Mouse (Mus musculus): ENCODE results near the gene Cacna1d. TPM values are rescaled to one million over a fixed set of nuclear protein-coding genes. Genes with fewer than 3 reads are reported as not detected.

Cacna1d gene
- polyA plus RNA-seq, 1 experiment from 2014 or later: 4.5 TPM

GRCm38 (mm10) chr14:30275572-30275971 lies 215.7 kb downstream of the Cacna1d start:
- Histone ChIP-seq H3K4me2 (replicated peaks) (no peak overlapping the region), H3K4me1 (no peaks in the 10 kb centered on the region), H3K9ac (no peak overlapping the region), H3K36me3 (no peaks in the 10 kb centered on the region), H3K9me3 (replicated peaks) (no peaks in the 10 kb centered on the region), H3K4me3 (no peak overlapping the region), H3K27ac (no peak overlapping the region), H3K27me3 (no peaks in the 10 kb centered on the region)
- WGBS: 89% methylated on average over 9 of the region's 9 CpGs
- no peak for ATAC-seq (ENCODE audit: low FRiP score)

DNA sequence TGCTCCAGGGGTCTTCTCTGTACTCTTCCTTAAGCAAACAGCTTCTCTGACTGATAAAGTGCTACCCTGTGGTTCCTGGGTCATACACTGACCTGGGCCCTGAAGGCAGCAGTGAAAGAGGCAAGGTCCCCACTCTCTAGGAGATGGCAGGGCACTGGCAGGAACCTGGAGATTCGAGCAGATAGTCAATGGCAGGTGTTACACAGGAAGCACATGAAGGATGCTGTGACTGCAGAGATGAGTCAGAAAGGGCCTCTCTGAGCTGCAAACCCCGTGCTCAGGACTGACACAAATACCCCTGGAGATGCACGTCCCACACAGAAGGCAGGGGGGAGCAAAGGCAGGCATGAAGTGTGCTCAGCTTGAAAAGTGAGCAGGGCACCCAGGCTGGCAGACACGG lies 218.3 kb downstream of the Cacna1d start:
- 79% methylated on average over 4 of the region's 4 CpGs for whole genome bisulfite sequencing

GRCm38 (mm10) chr14:30272523-30272922 lies 218.7 kb downstream of the Cacna1d start:
- no peaks in the 10 kb centered on the region for H3K27me3 ChIP-seq
- H3K4me1 ChIP-seq: no peaks in the 10 kb centered on the region
- no peak for ATAC-seq (ENCODE audit: low FRiP score)
- no peak overlapping the region for H3K9ac ChIP-seq
- H3K9me3 ChIP-seq (replicated peaks): no peaks in the 10 kb centered on the region
- no peaks in the 10 kb centered on the region for H3K36me3 ChIP-seq
- no peak overlapping the region for H3K27ac ChIP-seq
- H3K4me2 ChIP-seq (replicated peaks): no peak overlapping the region
- 79% methylated on average over 5 of the region's 5 CpGs for WGBS
- H3K4me3 ChIP-seq: no peak overlapping the region

More for the DNA sequence above, 218.3 kb downstream of the Cacna1d start:
- H3K27ac ChIP-seq: no peak overlapping the region
- no peak for ATAC-seq (ENCODE audit: low FRiP score)
- H3K27me3 ChIP-seq: no peaks in the 10 kb centered on the region
- no peak overlapping the region for H3K9ac ChIP-seq
- H3K36me3 ChIP-seq: no peaks in the 10 kb centered on the region
- no peak overlapping the region for H3K4me3 ChIP-seq
- H3K4me1 ChIP-seq: no peaks in the 10 kb centered on the region
- no peaks in the 10 kb centered on the region for H3K9me3 ChIP-seq (replicated peaks)
- H3K4me2 ChIP-seq (replicated peaks): no peak overlapping the region

- Histone ChIP-seq H3K9me3 (replicated peaks) (no peaks in the 10 kb centered on the region), H3K4me1 (no peaks in the 10 kb centered on the region), H3K36me3 (no peaks in the 10 kb centered on the region), H3K27ac (no peak overlapping the region), H3K4me2 (replicated peaks) (no peak overlapping the region), H3K4me3 (no peak overlapping the region), H3K9ac (no peak overlapping the region), H3K27me3 (no peaks in the 10 kb centered on the region)
- 82% methylated on average over 8 of the region's 8 CpGs for WGBS
- ATAC-seq (ENCODE audit: low FRiP score): no peak
Observed at GRCm38 (mm10) chr14:30271856-30272255, 219.4 kb downstream of the Cacna1d start.

GRCm38 (mm10) chr14:30270350-30270749 lies 220.9 kb downstream of the Cacna1d start:
- H3K9ac ChIP-seq: no peak overlapping the region
- ATAC-seq (ENCODE audit: low FRiP score): no peak
- H3K4me1 ChIP-seq: no peaks in the 10 kb centered on the region
- H3K4me3 ChIP-seq: no peak overlapping the region
- no peaks in the 10 kb centered on the region for H3K9me3 ChIP-seq (replicated peaks)
- no peaks in the 10 kb centered on the region for H3K36me3 ChIP-seq
- H3K27ac ChIP-seq: no peak overlapping the region
- no peak overlapping the region for H3K4me2 ChIP-seq (replicated peaks)
- H3K27me3 ChIP-seq: no peaks in the 10 kb centered on the region
- WGBS: 78% methylated on average over 5 of the region's 5 CpGs

GRCm38 (mm10) chr14:30265728-30266127 lies 225.5 kb downstream of the Cacna1d start:
- H3K36me3 ChIP-seq: no peaks in the 10 kb centered on the region
- H3K4me3 ChIP-seq: no peak overlapping the region
- H3K27me3 ChIP-seq: no peaks in the 10 kb centered on the region
- H3K4me2 ChIP-seq (replicated peaks): no peak overlapping the region
- WGBS: 70% methylated on average over 9 of the region's 9 CpGs
- H3K9ac ChIP-seq: no peak overlapping the region
- ATAC-seq (ENCODE audit: low FRiP score): no peak
- no peak overlapping the region for H3K27ac ChIP-seq
- no peaks in the 10 kb centered on the region for H3K9me3 ChIP-seq (replicated peaks)
- H3K4me1 ChIP-seq: no peaks in the 10 kb centered on the region

DNA sequence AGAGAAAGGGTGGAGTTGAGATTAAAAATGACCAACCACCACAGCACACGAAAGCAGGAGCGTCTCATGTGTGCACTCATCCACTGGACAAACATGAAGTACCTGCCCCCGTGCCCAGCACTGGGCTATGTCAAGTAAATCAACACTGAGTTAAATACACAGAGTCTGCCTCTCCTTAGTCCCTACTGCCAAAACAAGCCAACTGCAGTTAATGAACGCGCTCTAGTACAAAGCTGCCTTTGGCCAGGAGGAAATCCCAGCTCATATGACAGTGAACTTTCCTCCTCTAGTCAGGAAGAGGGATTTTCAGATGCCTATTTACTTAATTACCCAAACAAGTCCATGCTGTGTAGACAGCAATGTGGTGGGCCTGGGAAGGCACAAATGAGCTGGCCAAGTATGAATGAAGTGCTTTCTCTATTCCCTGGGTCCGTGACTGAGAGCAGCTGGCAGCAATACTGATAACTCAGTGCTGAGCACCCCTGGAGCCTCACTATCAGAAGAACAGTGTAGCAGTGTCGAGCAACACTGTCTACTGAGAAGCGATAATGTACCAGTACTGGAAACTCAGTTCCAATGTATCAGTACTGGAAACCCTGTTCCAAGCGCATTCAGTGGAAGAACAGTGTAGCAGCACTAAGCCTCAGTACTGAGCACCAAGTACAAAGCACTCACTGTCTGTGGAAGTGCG lies 229.5 kb downstream of the Cacna1d start:
- Histone ChIP-seq H3K9me3 (replicated peaks) (no peaks in the 10 kb centered on the region), H3K4me2 (replicated peaks) (no peak overlapping the region), H3K27me3 (no peaks in the 10 kb centered on the region), H3K27ac (no peak overlapping the region), H3K36me3 (no peaks in the 10 kb centered on the region), H3K9ac (no peak overlapping the region), H3K4me1 (peaks cover 3% of the 10 kb centered on the region; the same call in 1 of the 2 replicates), H3K4me3 (no peak overlapping the region)
- ATAC-seq (ENCODE audit: low FRiP score): no peak
- WGBS: 84% methylated on average over 10 of the region's 10 CpGs

DNA sequence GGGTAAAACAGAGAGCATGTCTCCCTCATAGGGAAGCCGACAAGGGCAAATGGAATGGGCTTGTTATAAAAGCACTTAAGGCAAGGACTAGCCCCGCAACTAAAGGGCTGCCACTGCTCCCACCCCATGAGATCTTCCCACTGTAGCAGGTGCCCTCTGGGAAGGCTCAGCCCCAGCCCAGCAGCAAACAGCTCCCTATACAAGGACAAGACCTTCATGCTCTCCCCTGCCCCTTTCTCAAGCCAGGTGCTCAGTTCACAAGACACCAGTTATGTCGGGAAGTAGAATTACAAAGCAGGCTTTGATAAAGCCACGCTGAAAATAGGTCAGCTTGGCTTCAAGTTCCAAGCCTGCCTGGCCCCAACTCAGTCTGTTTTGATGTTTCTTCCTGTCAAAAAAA lies 233.6 kb downstream of the Cacna1d start:
- Histone ChIP-seq H3K27ac (no peak overlapping the region), H3K4me3 (no peak overlapping the region), H3K27me3 (no peaks in the 10 kb centered on the region), H3K9ac (no peak overlapping the region), H3K9me3 (replicated peaks) (no peaks in the 10 kb centered on the region), H3K4me2 (replicated peaks) (no peak overlapping the region), H3K4me1 (peaks cover 9% of the 10 kb centered on the region), H3K36me3 (no peaks in the 10 kb centered on the region)
- 80% methylated on average over 4 of the region's 4 CpGs for WGBS
- ATAC-seq (ENCODE audit: low FRiP score): no peak

- 79% methylated on average over 4 of the region's 4 CpGs for WGBS
Observed at GRCm38 (mm10) chr14:30256486-30256885, 234.8 kb downstream of the Cacna1d start.

GRCm38 (mm10) chr14:30255701-30256400 lies 235.4 kb downstream of the Cacna1d start:
- H3K9me3 ChIP-seq (replicated peaks): no peaks in the 10 kb centered on the region
- no peak overlapping the region for H3K9ac ChIP-seq
- H3K36me3 ChIP-seq: no peaks in the 10 kb centered on the region
- 70% methylated on average over 12 of the region's 12 CpGs for WGBS
- 0 out of 2 replicates have a peak overlapping the region, but pooled peaks have one; percentile 17 for H3K27ac ChIP-seq
- H3K27me3 ChIP-seq: no peaks in the 10 kb centered on the region
- no peak overlapping the region for H3K4me3 ChIP-seq
- peaks cover 9% of the 10 kb centered on the region for H3K4me1 ChIP-seq
- ATAC-seq (ENCODE audit: low FRiP score): peak; percentile 68
- no peak overlapping the region for H3K4me2 ChIP-seq (replicated peaks)

More at GRCm38 (mm10) chr14:30256486-30256885, 234.8 kb downstream of the Cacna1d start:
- no peak for ATAC-seq (ENCODE audit: low FRiP score)
- no peak overlapping the region for H3K27ac ChIP-seq
- peaks cover 9% of the 10 kb centered on the region for H3K4me1 ChIP-seq
- no peaks in the 10 kb centered on the region for H3K36me3 ChIP-seq
- no peak overlapping the region for H3K4me3 ChIP-seq
- no peak overlapping the region for H3K9ac ChIP-seq
- H3K4me2 ChIP-seq (replicated peaks): no peak overlapping the region
- H3K27me3 ChIP-seq: no peaks in the 10 kb centered on the region
- no peaks in the 10 kb centered on the region for H3K9me3 ChIP-seq (replicated peaks)

DNA sequence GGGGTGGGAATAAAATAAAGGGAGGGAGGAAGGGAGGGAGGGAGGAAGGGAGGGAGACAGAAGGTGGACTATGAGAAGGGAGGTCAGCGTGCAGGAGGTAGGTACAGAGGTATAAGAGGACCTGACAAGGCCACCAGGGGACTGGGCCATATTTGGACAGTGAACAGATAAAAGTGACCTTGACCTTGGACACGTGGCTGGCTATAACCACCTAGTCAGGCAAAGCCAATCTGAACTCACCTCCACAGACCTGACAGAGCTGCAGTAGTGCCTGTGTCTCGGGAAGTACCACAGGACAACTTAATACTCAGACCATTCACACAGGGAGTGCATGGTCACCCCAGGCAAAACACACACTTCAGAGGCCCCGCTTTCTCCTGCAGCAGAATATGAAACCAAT lies 236.5 kb downstream of the Cacna1d start:
- no peak overlapping the region for H3K27ac ChIP-seq
- no peak overlapping the region for H3K4me3 ChIP-seq
- 81% methylated on average over 4 of the region's 4 CpGs for WGBS
- no peaks in the 10 kb centered on the region for H3K9me3 ChIP-seq (replicated peaks)
- no peak overlapping the region for H3K9ac ChIP-seq
- H3K36me3 ChIP-seq: no peaks in the 10 kb centered on the region
- no peaks in the 10 kb centered on the region for H3K27me3 ChIP-seq
- peaks cover 13% of the 10 kb centered on the region for H3K4me1 ChIP-seq
- no peak for ATAC-seq (ENCODE audit: low FRiP score)
- no peak overlapping the region for H3K4me2 ChIP-seq (replicated peaks)

DNA sequence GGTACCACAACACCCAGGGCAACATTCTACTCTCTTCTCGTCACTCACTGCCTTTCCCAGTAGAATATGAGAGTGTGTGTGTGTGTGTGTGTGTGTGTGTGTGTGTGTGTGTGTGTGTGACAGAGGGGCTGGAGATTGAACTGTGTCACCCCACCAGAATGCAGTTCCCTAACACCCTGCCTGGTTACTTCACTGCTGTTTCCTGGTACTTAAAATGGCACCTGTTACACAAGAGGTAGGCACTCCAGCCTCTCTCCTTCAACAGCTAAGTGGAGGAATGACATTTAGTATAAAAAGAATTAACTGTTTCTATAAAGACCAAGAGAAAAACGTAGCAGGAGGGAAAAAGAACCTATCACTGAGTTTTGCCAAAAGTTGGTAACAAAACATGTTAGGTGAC lies 238.4 kb downstream of the Cacna1d start:
- no peaks in the 10 kb centered on the region for H3K36me3 ChIP-seq
- 63% methylated on average over 2 of the region's 2 CpGs for WGBS

DNA sequence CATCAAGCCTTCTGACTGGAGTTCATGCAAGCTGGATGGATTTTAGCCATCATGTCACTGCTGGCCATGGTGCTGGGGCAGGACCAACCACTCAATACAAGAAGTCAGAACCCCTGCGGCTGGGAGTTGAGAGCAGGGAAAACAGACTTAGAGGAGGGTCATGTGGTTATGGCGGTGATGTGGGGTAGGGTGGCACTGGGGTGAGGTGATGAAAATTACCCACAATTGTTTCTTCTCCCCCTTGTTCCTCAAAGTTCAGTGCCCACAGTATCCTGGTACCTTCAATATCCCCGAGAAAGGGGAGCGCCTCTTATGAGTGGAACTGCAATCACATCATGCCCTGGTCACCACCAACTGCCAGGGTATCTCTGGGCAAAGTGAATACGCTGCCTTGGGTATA lies 239.9 kb downstream of the Cacna1d start:
- 88% methylated on average over 5 of the region's 5 CpGs for WGBS
- H3K4me1 ChIP-seq: peaks cover 12% of the 10 kb centered on the region; the same call in 1 of the 2 replicates
- no peaks in the 10 kb centered on the region for H3K9me3 ChIP-seq (replicated peaks)
- H3K27ac ChIP-seq: no peak overlapping the region
- no peak overlapping the region for H3K4me3 ChIP-seq
- no peak overlapping the region for H3K4me2 ChIP-seq (replicated peaks)
- no peaks in the 10 kb centered on the region for H3K36me3 ChIP-seq
- ATAC-seq (ENCODE audit: low FRiP score): no peak
- no peaks in the 10 kb centered on the region for H3K27me3 ChIP-seq
- H3K9ac ChIP-seq: no peak overlapping the region

More for the DNA sequence above, 238.4 kb downstream of the Cacna1d start:
- Histone ChIP-seq H3K27me3 (no peaks in the 10 kb centered on the region), H3K4me3 (no peak overlapping the region), H3K9me3 (replicated peaks) (no peaks in the 10 kb centered on the region), H3K27ac (no peak overlapping the region), H3K9ac (no peak overlapping the region), H3K4me2 (replicated peaks) (no peak overlapping the region), H3K4me1 (peaks cover 15% of the 10 kb centered on the region)
- no peak for ATAC-seq (ENCODE audit: low FRiP score)

All from hindbrain, embryonic 12.5 days (tissue).